16 mouse cellular contexts compared by ENCODE assay signal in genomic region chr5:98940731-98941130, GRCm38 (mm10).
DNase-seq lines count a peak whose midpoint lies in the region; ATAC-seq lines count a peak whose summit lies in the region.
"Had no signal": no experiment of that assay in that cellular context is flagged by ENCODE, and none has a peak within 500 bp of the region (broad histone marks: within the 10 kb centered on the region; RNA-seq: fewer than 3 reads in every experiment).

No protein-coding gene starts in this region.

- DNase-seq in hindbrain, embryonic 11.5 days (ENCODE audit: low spot score) = peak; percentile 29
- DNase-seq in hindbrain, embryonic 14.5 days (ENCODE audit: low spot score) = no peak
- DNase-seq in 3T3-L1 (ENCODE audit: low read depth, low spot score) = peak; percentile 73
- peak; percentile 39 for DNase-seq in embryo, embryonic 11.5 days (ENCODE audit: low read depth, low spot score)
- peak; percentile 52 for DNase-seq in limb, embryonic 11.5 days (ENCODE audit: low spot score)
- DNase-seq in forebrain, embryonic 14.5 days (ENCODE audit: low spot score) = no peak
- no peak for DNase-seq in left cerebral cortex, adult 9 months (ENCODE audit: low spot score in 2 of 2)
- no peak for DNase-seq in liver, embryonic 11.5 days (ENCODE audit: low spot score)
- DNase-seq: cerebellum, adult 8-10 months; gastrocnemius, postnatal 25 days; liver, embryonic 13.5 days had no signal

- 36% methylated on average over 6 of the region's 6 CpGs for WGBS in hindbrain, embryonic 11.5 days
- WGBS in hindbrain, embryonic 14.5 days = 45% methylated on average over 6 of the region's 6 CpGs
- WGBS in limb, embryonic 11.5 days = 3% methylated on average over 6 of the region's 6 CpGs
- WGBS in forebrain, embryonic 14.5 days = 55% methylated on average over 6 of the region's 6 CpGs
- WGBS in liver, embryonic 11.5 days = 14% methylated on average over 6 of the region's 6 CpGs

- H3K4me3 ChIP-seq in hindbrain, embryonic 11.5 days (ENCODE audit: low read depth, low read length) = no peak overlapping the region
- H3K4me3 ChIP-seq in hindbrain, embryonic 14.5 days (replicated peaks; ENCODE audit: low read length) = no peak overlapping the region
- no peak overlapping the region for H3K4me3 ChIP-seq in limb, embryonic 11.5 days (ENCODE audit: low read depth, low read length)
- no peak overlapping the region for H3K4me3 ChIP-seq in forebrain, embryonic 14.5 days (ENCODE audit: low read depth, low read length)
- H3K4me3 ChIP-seq in liver, embryonic 11.5 days (ENCODE audit: low read depth, low read length) = no peak overlapping the region
- H3K4me3 ChIP-seq: forebrain, embryonic 12.5 days; liver, embryonic 13.5 days; lung, embryonic 15.5 days; midbrain, embryonic 12.5 days; stomach, embryonic 15.5 days had no signal

- no peaks in the 10 kb centered on the region for H3K36me3 ChIP-seq in hindbrain, embryonic 11.5 days (ENCODE audit: control insufficient read depth, insufficient read depth, low read length)
- no peaks in the 10 kb centered on the region for H3K36me3 ChIP-seq in hindbrain, embryonic 14.5 days (replicated peaks; ENCODE audit: control insufficient read depth, insufficient read depth)
- no peaks in the 10 kb centered on the region for H3K36me3 ChIP-seq in limb, embryonic 11.5 days (ENCODE audit: control insufficient read depth, insufficient read depth, low read length)
- no peaks in the 10 kb centered on the region for H3K36me3 ChIP-seq in forebrain, embryonic 14.5 days (ENCODE audit: control insufficient read depth, insufficient read depth, low read length)
- no peaks in the 10 kb centered on the region for H3K36me3 ChIP-seq in liver, embryonic 11.5 days (ENCODE audit: control insufficient read depth, insufficient read depth, low read length)
- H3K36me3 ChIP-seq: forebrain, embryonic 12.5 days; liver, embryonic 13.5 days; lung, embryonic 15.5 days; midbrain, embryonic 12.5 days; stomach, embryonic 15.5 days had no signal

- no peak overlapping the region for H3K9ac ChIP-seq in hindbrain, embryonic 11.5 days (ENCODE audit: low read depth, low read length)
- H3K9ac ChIP-seq in hindbrain, embryonic 14.5 days = no peak overlapping the region
- no peak overlapping the region for H3K9ac ChIP-seq in limb, embryonic 11.5 days (ENCODE audit: low read length)
- H3K9ac ChIP-seq in forebrain, embryonic 14.5 days (ENCODE audit: low read length) = no peak overlapping the region
- no peak overlapping the region for H3K9ac ChIP-seq in liver, embryonic 11.5 days (ENCODE audit: low read depth, low read length)
- H3K9ac ChIP-seq: forebrain, embryonic 12.5 days; liver, embryonic 13.5 days; lung, embryonic 15.5 days; midbrain, embryonic 12.5 days; stomach, embryonic 15.5 days had no signal

- H3K9me3 ChIP-seq in hindbrain, embryonic 11.5 days (ENCODE audit: control insufficient read depth, low read length) = no peaks in the 10 kb centered on the region
- no peaks in the 10 kb centered on the region for H3K9me3 ChIP-seq in hindbrain, embryonic 14.5 days (ENCODE audit: control insufficient read depth, low read length)
- no peaks in the 10 kb centered on the region for H3K9me3 ChIP-seq in limb, embryonic 11.5 days (ENCODE audit: control insufficient read depth, low read length)
- H3K9me3 ChIP-seq in forebrain, embryonic 14.5 days (replicated peaks; ENCODE audit: control insufficient read depth, low read length) = no peaks in the 10 kb centered on the region
- no peaks in the 10 kb centered on the region for H3K9me3 ChIP-seq in liver, embryonic 11.5 days (ENCODE audit: control insufficient read depth, low read length)
- H3K9me3 ChIP-seq: forebrain, embryonic 12.5 days; liver, embryonic 13.5 days; lung, embryonic 15.5 days; midbrain, embryonic 12.5 days; stomach, embryonic 15.5 days had no signal

- H3K4me2 ChIP-seq in hindbrain, embryonic 11.5 days (replicated peaks; ENCODE audit: low read depth, low read length) = no peak overlapping the region
- H3K4me2 ChIP-seq in hindbrain, embryonic 14.5 days (replicated peaks) = no peak overlapping the region
- no peak overlapping the region for H3K4me2 ChIP-seq in limb, embryonic 11.5 days (ENCODE audit: low read depth, severe bottlenecking)
- no peak overlapping the region for H3K4me2 ChIP-seq in forebrain, embryonic 14.5 days (ENCODE audit: low read length)
- no peak overlapping the region for H3K4me2 ChIP-seq in liver, embryonic 11.5 days
- H3K4me2 ChIP-seq: forebrain, embryonic 12.5 days; liver, embryonic 13.5 days; lung, embryonic 15.5 days; midbrain, embryonic 12.5 days; stomach, embryonic 15.5 days had no signal

- no peaks in the 10 kb centered on the region for H3K27me3 ChIP-seq in hindbrain, embryonic 11.5 days (ENCODE audit: control insufficient read depth, insufficient read depth, low read length)
- H3K27me3 ChIP-seq in hindbrain, embryonic 14.5 days (ENCODE audit: control insufficient read depth, insufficient read depth, low read length) = no peaks in the 10 kb centered on the region
- H3K27me3 ChIP-seq in limb, embryonic 11.5 days (ENCODE audit: control insufficient read depth, insufficient read depth, low read length) = no peaks in the 10 kb centered on the region
- H3K27me3 ChIP-seq in forebrain, embryonic 14.5 days (replicated peaks; ENCODE audit: control insufficient read depth, insufficient read depth, low read length) = no peaks in the 10 kb centered on the region
- no peaks in the 10 kb centered on the region for H3K27me3 ChIP-seq in liver, embryonic 11.5 days (replicated peaks; ENCODE audit: control insufficient read depth, insufficient read depth, low read length)
- H3K27me3 ChIP-seq: forebrain, embryonic 12.5 days; liver, embryonic 13.5 days; lung, embryonic 15.5 days; midbrain, embryonic 12.5 days; stomach, embryonic 15.5 days had no signal

- 0 out of 2 replicates have a peak, but pooled peaks have one; percentile 26 for ATAC-seq in hindbrain, embryonic 11.5 days (ENCODE audit: low FRiP score)
- ATAC-seq in hindbrain, embryonic 14.5 days (ENCODE audit: low FRiP score) = no peak
- ATAC-seq in limb, embryonic 11.5 days (ENCODE audit: insufficient number of reproducible peaks, low FRiP score, low TSS enrichment, low read depth) = 0 out of 2 replicates have a peak, but pooled peaks have one; percentile 31
- no peak for ATAC-seq in forebrain, embryonic 14.5 days
- ATAC-seq in liver, embryonic 11.5 days (replicated peaks; ENCODE audit: low FRiP score) = no peak

- no peaks in the 10 kb centered on the region; the same call in 1 of the 2 replicates for H3K4me1 ChIP-seq in hindbrain, embryonic 11.5 days (replicated peaks; ENCODE audit: control insufficient read depth, insufficient read depth, low read length)
- H3K4me1 ChIP-seq in hindbrain, embryonic 14.5 days (replicated peaks; ENCODE audit: control insufficient read depth, insufficient read depth, low read length) = no peaks in the 10 kb centered on the region
- peaks cover 2% of the 10 kb centered on the region; the same call in 1 of the 2 replicates for H3K4me1 ChIP-seq in limb, embryonic 11.5 days (ENCODE audit: control insufficient read depth, insufficient read depth, low read length)
- no peaks in the 10 kb centered on the region for H3K4me1 ChIP-seq in forebrain, embryonic 14.5 days (ENCODE audit: control insufficient read depth, insufficient read depth, low read length)
- no peaks in the 10 kb centered on the region for H3K4me1 ChIP-seq in liver, embryonic 11.5 days (replicated peaks; ENCODE audit: control insufficient read depth, insufficient read depth, low read length)
- H3K4me1 ChIP-seq: liver, embryonic 13.5 days; stomach, embryonic 15.5 days had no signal

- 0 out of 2 replicates have a peak overlapping the region, but pooled peaks have one; percentile 10 for H3K27ac ChIP-seq in hindbrain, embryonic 11.5 days (ENCODE audit: low read depth, low read length)
- H3K27ac ChIP-seq in hindbrain, embryonic 14.5 days = no peak overlapping the region
- H3K27ac ChIP-seq in limb, embryonic 11.5 days (replicated peaks; ENCODE audit: low read depth, low read length) = no peak overlapping the region
- no peak overlapping the region for H3K27ac ChIP-seq in forebrain, embryonic 14.5 days (ENCODE audit: low read depth, low read length)
- H3K27ac ChIP-seq in liver, embryonic 11.5 days (ENCODE audit: low read depth, low read length) = no peak overlapping the region
- H3K27ac ChIP-seq: forebrain, embryonic 12.5 days; liver, embryonic 13.5 days; lung, embryonic 15.5 days; macrophage; midbrain, embryonic 12.5 days; stomach, embryonic 15.5 days had no signal

Comparison
In these comparisons a context has a peak if more than half of its experiments do, and no peak if none do; other contexts are left out.
1. ATAC-seq: peak in hindbrain, embryonic 11.5 days (single experiment) and limb, embryonic 11.5 days (single experiment); none in hindbrain, embryonic 14.5 days (single experiment), forebrain, embryonic 14.5 days (single experiment) and liver, embryonic 11.5 days (single experiment).
2. DNase-seq: peak in hindbrain, embryonic 11.5 days (single experiment), 3T3-L1 (single experiment), embryo, embryonic 11.5 days (single experiment) and limb, embryonic 11.5 days (single experiment); none in hindbrain, embryonic 14.5 days (single experiment), forebrain, embryonic 14.5 days (single experiment), left cerebral cortex, adult 9 months (0 of 2) and liver, embryonic 11.5 days (single experiment).